In the genomic region with DNA sequence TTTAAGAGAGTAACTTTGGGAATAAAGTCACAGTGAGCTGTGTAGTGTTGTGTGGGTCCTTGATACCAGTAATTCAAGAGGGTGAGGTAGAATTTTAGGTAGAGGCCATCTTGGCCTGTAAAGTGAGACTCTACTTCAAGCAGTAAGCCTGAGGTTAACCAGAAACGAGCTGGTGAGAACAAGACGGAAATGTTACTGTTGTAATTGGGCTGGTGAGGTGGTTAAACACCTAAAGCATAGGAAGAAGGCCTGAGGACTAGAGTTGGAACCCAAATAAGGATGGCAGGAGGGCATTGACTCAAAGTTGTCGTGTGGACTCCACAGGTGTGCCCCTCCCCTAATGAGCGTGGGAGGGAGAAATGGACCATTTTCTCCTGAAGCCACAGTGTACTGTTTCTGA, we compare ENCODE assay signal across 24 mouse cellular contexts. TPM values are rescaled to one million over a fixed set of nuclear protein-coding genes. Genes with fewer than 3 reads are reported as not detected.
DNase-seq lines count a peak whose midpoint lies in the region; ATAC-seq and TF ChIP-seq lines count a peak whose summit lies in the region.
"Had no signal": no experiment of that assay in that cellular context is flagged by ENCODE, and none has a peak within 500 bp of the region (broad histone marks: within the 10 kb centered on the region; RNA-seq: fewer than 3 reads in every experiment).

No protein-coding gene starts in this region.

- no peak overlapping the region for H3K4me3 ChIP-seq in midbrain, embryonic 11.5 days (ENCODE audit: low read depth, low read length)
- H3K4me3 ChIP-seq in midbrain, embryonic 10.5 days, result no peak overlapping the region
- H3K4me3 ChIP-seq in ES-Bruce4 (ENCODE audit: low read depth, low read length), result peak overlapping the region; percentile 3; the same call in 1 of the 2 replicates
- no peak overlapping the region for H3K4me3 ChIP-seq in myocyte
- H3K4me3 ChIP-seq: left cerebral cortex, adult 2 months had no signal

- peaks cover 15% of the 10 kb centered on the region for H3K4me1 ChIP-seq in midbrain, embryonic 11.5 days (ENCODE audit: control insufficient read depth, insufficient read depth, low read length)
- H3K4me1 ChIP-seq in midbrain, embryonic 10.5 days, result peaks cover 32% of the 10 kb centered on the region
- peaks cover 2% of the 10 kb centered on the region for H3K4me1 ChIP-seq in ES-Bruce4 (ENCODE audit: control insufficient read depth, insufficient read depth, low read length)

- intact Hi-C loops in left cerebral cortex, postnatal 10 days (cut with DNase I), result no loop called here

- no peak overlapping the region for H3K9ac ChIP-seq in midbrain, embryonic 11.5 days (ENCODE audit: low read length)
- no peak overlapping the region for H3K9ac ChIP-seq in ES-Bruce4 (ENCODE audit: low read depth, poor library complexity, severe bottlenecking)
- H3K9ac ChIP-seq: forebrain, postnatal 0 days had no signal

- 0 out of 2 replicates have a peak, but pooled peaks cover 2% of the 10 kb centered on the region for H3K36me3 ChIP-seq in midbrain, embryonic 11.5 days (ENCODE audit: control insufficient read depth, insufficient read depth, low read length)
- peaks cover 16% of the 10 kb centered on the region for H3K36me3 ChIP-seq in midbrain, embryonic 10.5 days
- peaks cover 11% of the 10 kb centered on the region for H3K36me3 ChIP-seq in ES-Bruce4 (ENCODE audit: control insufficient read depth, insufficient read depth, low read length, poor library complexity, severe bottlenecking)
- H3K36me3 ChIP-seq in myocyte (ENCODE audit: control insufficient read depth, insufficient read depth), result peaks cover 5% of the 10 kb centered on the region

- no peaks in the 10 kb centered on the region for H3K27me3 ChIP-seq in midbrain, embryonic 11.5 days (ENCODE audit: control insufficient read depth, insufficient read depth, low read length)
- H3K27me3 ChIP-seq in midbrain, embryonic 10.5 days (ENCODE audit: low read depth, poor library complexity, severe bottlenecking), result no peaks in the 10 kb centered on the region
- no peaks in the 10 kb centered on the region for H3K27me3 ChIP-seq in ES-Bruce4 (ENCODE audit: control insufficient read depth, insufficient read depth, low read length, poor library complexity, severe bottlenecking)
- H3K27me3 ChIP-seq in myocyte (ENCODE audit: control insufficient read depth, insufficient read depth, insufficient read length), result no peaks in the 10 kb centered on the region
- H3K27me3 ChIP-seq: limb, embryonic 13.5 days had no signal

- TF ChIP-seq POLR2A in ES-Bruce4 (IDR thresholded peaks at IDR 0.05; ENCODE audit: insufficient read depth, low read length), result no peak
- TF ChIP-seq POLR2A in myocyte (IDR thresholded peaks at IDR 0.05; ENCODE audit: insufficient read length, low read depth), result no peak

- H3K27ac ChIP-seq in midbrain, embryonic 11.5 days (ENCODE audit: low read depth, low read length), result no peak overlapping the region
- H3K27ac ChIP-seq in midbrain, embryonic 10.5 days (replicated peaks), result no peak overlapping the region
- peak overlapping the region; percentile 75 for H3K27ac ChIP-seq in ES-Bruce4 (ENCODE audit: insufficient read depth, low read length)
- H3K27ac ChIP-seq: hindbrain, postnatal 0 days; left cerebral cortex, adult 2 months; limb, embryonic 13.5 days had no signal

- 91% methylated on average over 4 of the region's 4 CpGs for WGBS in midbrain, embryonic 11.5 days
- 94% methylated on average over 4 of the region's 4 CpGs for WGBS in midbrain, embryonic 10.5 days

- H3K9me3 ChIP-seq in midbrain, embryonic 11.5 days (ENCODE audit: control insufficient read depth, low read length), result no peaks in the 10 kb centered on the region
- no peaks in the 10 kb centered on the region for H3K9me3 ChIP-seq in midbrain, embryonic 10.5 days (replicated peaks)
- no peaks in the 10 kb centered on the region for H3K9me3 ChIP-seq in ES-Bruce4 (replicated peaks; ENCODE audit: control insufficient read depth, insufficient read depth, low read length, poor library complexity, severe bottlenecking)
- H3K9me3 ChIP-seq: G1E; limb, embryonic 13.5 days had no signal

- no peak for TF ChIP-seq EP300 in ES-Bruce4 (IDR thresholded peaks at IDR 0.05; ENCODE audit: insufficient read depth, low read depth, low read length)

- no peak for ATAC-seq in CD4-positive, CD25-positive, alpha-beta regulatory T cell, adult 4 months
- no peak for ATAC-seq in midbrain, embryonic 11.5 days (ENCODE audit: low FRiP score)
- ATAC-seq: forebrain, postnatal 0 days; hindbrain, postnatal 0 days had no signal

- DNase-seq in CD4-positive, CD25-positive, alpha-beta regulatory T cell, adult 2 months (ENCODE audit: low read depth, low spot score), result peak; percentile 34
- peak; percentile 14 for DNase-seq in midbrain, embryonic 11.5 days (ENCODE audit: low spot score, missing footprints)
- DNase-seq in midbrain, embryonic 10.5 days (ENCODE audit: low spot score), result no peak
- DNase-seq in left cerebral cortex, postnatal 10 days (ENCODE audit: extremely low spot score in 1 of 2, low spot score in 2 of 2), result no peak
- DNase-seq in kidney, postnatal 14 days, result no peak
- DNase-seq: adrenal gland, postnatal 10 days; cerebellum, adult 11-12 months; cerebellum, postnatal 25 days; forebrain, postnatal 0 days; heart, adult 18-20 months; heart, postnatal 4 days; kidney, adult 18-20 months; kidney, postnatal 10 days; right cerebral cortex, adult 18-20 months had no signal

- no peak for TF ChIP-seq CTCF in ES-Bruce4 (IDR thresholded peaks at IDR 0.05; ENCODE audit: low read depth, low read length)

- H3K4me2 ChIP-seq in midbrain, embryonic 11.5 days, result no peak overlapping the region
- H3K4me2 ChIP-seq in myocyte (ENCODE audit: low read depth), result peak overlapping the region; percentile 83

- peaks cover 72% of the 10 kb centered on the region for H3K79me2 ChIP-seq in myocyte (ENCODE audit: control insufficient read depth, insufficient read depth)

- no peak overlapping the region for H3ac ChIP-seq in myocyte (ENCODE audit: control insufficient read depth, insufficient read length)

TF ChIP-seq in myocyte, 11 proteins besides CTCF, POLR2A, EP300 and RAD21:
- TF ChIP-seq TCF3 (IDR thresholded peaks at IDR 0.05; ENCODE audit: insufficient read length, low read depth) (no peak), USF1 (IDR thresholded peaks at IDR 0.05; ENCODE audit: low read depth) (no peak), MYOD1 (IDR thresholded peaks at IDR 0.05; ENCODE audit: control insufficient read depth in 1 of 3, insufficient read length in 2 of 3, low read depth in 2 of 3) (no peak), E2F4 (IDR thresholded peaks at IDR 0.05; ENCODE audit: insufficient read depth) (no peak), SRF (IDR thresholded peaks at IDR 0.05; ENCODE audit: control insufficient read depth, insufficient read length, low read depth) (no peak), MAX (IDR thresholded peaks at IDR 0.05; ENCODE audit: low read depth) (no peak), MYOG (IDR thresholded peaks at IDR 0.05; ENCODE audit: control insufficient read depth in 1 of 3, insufficient read depth in 1 of 3, insufficient read length in 2 of 3, low read depth in 2 of 3) (no peak), REST (IDR thresholded peaks at IDR 0.05; ENCODE audit: insufficient read depth, insufficient read length) (no peak), TCF12 (IDR thresholded peaks at IDR 0.05; ENCODE audit: insufficient read depth, poor library complexity, severe bottlenecking) (no peak), POLR2AphosphoS2 (IDR thresholded peaks at IDR 0.05; ENCODE audit: insufficient read length, low read depth) (no peak), CEBPB (IDR thresholded peaks at IDR 0.05; ENCODE audit: insufficient read depth, poor library complexity, severe bottlenecking) (no peak)

RNA-seq across cellular contexts. Expression of a gene that starts 2.3 kb away (rescaled TPM):
- polyA plus RNA-seq in CD4-positive, CD25-positive, alpha-beta regulatory T cell, adult 4 months (2017; shearing (Covaris generic)), result 1 to 10 TPM in 1 of 2 experiments, not detected in 1; 1.7 TPM
- not detected in 2 replicates for polyA plus RNA-seq in midbrain, embryonic 11.5 days (2014; fragmentation: Nextera tagmentation; extraction: Ambion mirVana)
- not detected in 2 replicates for polyA plus RNA-seq in midbrain, embryonic 10.5 days (2016; fragmentation: Nextera tagmentation; extraction: Ambion mirVana)
- polyA plus RNA-seq in ES-Bruce4 (2011; ENCODE audit: insufficient read depth, insufficient read length, low read depth, missing spikeins), result not detected in 2 replicates
- 0.40 TPM for polyA plus RNA-seq in myocyte (2012; fragmentation: generic; extraction: Trizol)
- total RNA-seq in left cerebral cortex, postnatal 10 days (2021), result not detected
- total RNA-seq: adrenal gland, postnatal 10 days; forebrain, postnatal 0 days; heart, postnatal 4 days; hindbrain, postnatal 0 days had no signal
- polyA plus RNA-seq: forebrain, postnatal 0 days; heart, embryonic 14.5 days; hindbrain, postnatal 0 days; limb, embryonic 13.5 days; lung, embryonic 16.5 days; stomach, embryonic 14.5 days had no signal

RNA-seq across cellular contexts. Expression of a gene that starts 2.6 kb away (rescaled TPM):
- polyA plus RNA-seq in CD4-positive, CD25-positive, alpha-beta regulatory T cell, adult 4 months (2017; shearing (Covaris generic)), result 100 to 1,000 TPM; 103 to 108 TPM
- 247 and 262 TPM in 2 replicates for polyA plus RNA-seq in midbrain, embryonic 11.5 days (2014; fragmentation: Nextera tagmentation; extraction: Ambion mirVana)
- polyA plus RNA-seq in midbrain, embryonic 10.5 days (2016; fragmentation: Nextera tagmentation; extraction: Ambion mirVana), result 173 and 191 TPM in 2 replicates
- polyA plus RNA-seq in ES-Bruce4 (2011; ENCODE audit: insufficient read depth, insufficient read length, low read depth, missing spikeins) (198 and 208 TPM in 2 replicates), myocyte (2012; fragmentation: generic; extraction: Trizol) (75.2 TPM)
- total RNA-seq in left cerebral cortex, postnatal 10 days (2021), result 100 to 1,000 TPM; 187 to 191 TPM

Comparison
In these comparisons a context has a peak if more than half of its experiments do, and no peak if none do; other contexts are left out.
1. DNase-seq: peak in CD4-positive, CD25-positive, alpha-beta regulatory T cell, adult 2 months (single experiment) and midbrain, embryonic 11.5 days (single experiment); none in midbrain, embryonic 10.5 days (single experiment), left cerebral cortex, postnatal 10 days (0 of 2) and kidney, postnatal 14 days (single experiment).